15 mouse cellular contexts compared by ENCODE assay signal in genomic region chr7:19472403-19472802, GRCm38 (mm10). TPM values are rescaled to one million over a fixed set of nuclear protein-coding genes. Genes with fewer than 3 reads are reported as not detected.
DNase-seq lines count a peak whose midpoint lies in the region; ATAC-seq and TF ChIP-seq lines count a peak whose summit lies in the region.
"Had no signal": no experiment of that assay in that cellular context is flagged by ENCODE, and none has a peak within 500 bp of the region (broad histone marks: within the 10 kb centered on the region; RNA-seq: fewer than 3 reads in every experiment).

No protein-coding gene starts in this region.

- H3K4me2 ChIP-seq in lung, embryonic 14.5 days, result no peak overlapping the region
- H3K4me2 ChIP-seq in liver, embryonic 15.5 days, result peak overlapping the region; percentile 65
- H3K4me2 ChIP-seq in intestine, embryonic 16.5 days (ENCODE audit: low read depth, low read length), result no peak overlapping the region
- H3K4me2 ChIP-seq: embryonic facial prominence, embryonic 13.5 days; intestine, embryonic 15.5 days; limb, embryonic 15.5 days; neural tube, embryonic 12.5 days had no signal

- DNase-seq in lung, embryonic 14.5 days, result peak; percentile 40
- DNase-seq in lung, adult 2 months, result no peak
- peak; percentile 90 for DNase-seq in kidney, adult 2 months
- peak; percentile 53 for DNase-seq in splenic B cell, adult 2 months (ENCODE audit: low read depth, low spot score)
- DNase-seq in retina, embryonic 14.5 days (ENCODE audit: low spot score), result no peak
- DNase-seq in left cerebral cortex, adult 18-20 months (ENCODE audit: low spot score in 2 of 2), result no peak
- DNase-seq: thymus, postnatal 36 days had no signal

- no peak for TF ChIP-seq POLR2A in lung, adult 2 months (IDR thresholded peaks at IDR 0.05; ENCODE audit: borderline replicate concordance, extremely low read depth, low read depth, low read length)
- no peak for TF ChIP-seq POLR2A in kidney, adult 2 months (IDR thresholded peaks at IDR 0.05; ENCODE audit: low read depth, low read length)

- no peaks in the 10 kb centered on the region for H3K9me3 ChIP-seq in lung, embryonic 14.5 days (ENCODE audit: low read depth, low read length)
- no peaks in the 10 kb centered on the region for H3K9me3 ChIP-seq in liver, embryonic 15.5 days (replicated peaks)
- H3K9me3 ChIP-seq in intestine, embryonic 16.5 days (ENCODE audit: control insufficient read depth, low read length), result no peaks in the 10 kb centered on the region
- H3K9me3 ChIP-seq: embryonic facial prominence, embryonic 13.5 days; intestine, embryonic 15.5 days; limb, embryonic 15.5 days; neural tube, embryonic 12.5 days had no signal

- H3K36me3 ChIP-seq in lung, embryonic 14.5 days (ENCODE audit: insufficient read depth), result no peaks in the 10 kb centered on the region
- H3K36me3 ChIP-seq in kidney, adult 2 months (ENCODE audit: control insufficient read depth, insufficient read depth, low read length), result no peaks in the 10 kb centered on the region
- no peaks in the 10 kb centered on the region for H3K36me3 ChIP-seq in liver, embryonic 15.5 days (replicated peaks)
- H3K36me3 ChIP-seq in splenic B cell, adult 2 months (ENCODE audit: control insufficient read depth, insufficient read depth, low read length, poor library complexity, severe bottlenecking), result no peaks in the 10 kb centered on the region
- no peaks in the 10 kb centered on the region for H3K36me3 ChIP-seq in intestine, embryonic 16.5 days (ENCODE audit: control insufficient read depth, insufficient read depth, low read length)
- H3K36me3 ChIP-seq: embryonic facial prominence, embryonic 13.5 days; G1E; intestine, embryonic 15.5 days; limb, embryonic 15.5 days; neural tube, embryonic 12.5 days had no signal

- no peak for TF ChIP-seq CTCF in lung, embryonic 14.5 days (IDR thresholded peaks at IDR 0.05; ENCODE audit: low read depth)
- TF ChIP-seq CTCF in lung, adult 2 months (IDR thresholded peaks at IDR 0.05; ENCODE audit: insufficient read depth, low read length), result no peak
- no peak for TF ChIP-seq CTCF in kidney, adult 2 months (conservative IDR thresholded peaks at IDR 0.05; ENCODE audit: insufficient read depth, insufficient read length, low read depth, low read length)

- H3K4me3 ChIP-seq in lung, embryonic 14.5 days (ENCODE audit: low read depth, low read length), result no peak overlapping the region
- no peak overlapping the region for H3K4me3 ChIP-seq in lung, adult 2 months (replicated peaks; ENCODE audit: extremely low read depth, low read depth, low read length)
- peak overlapping the region; percentile 7; the same call in 1 of the 2 replicates for H3K4me3 ChIP-seq in kidney, adult 2 months (ENCODE audit: insufficient read depth, low read depth, low read length)
- no peak overlapping the region for H3K4me3 ChIP-seq in liver, embryonic 15.5 days (replicated peaks)
- H3K4me3 ChIP-seq in intestine, embryonic 16.5 days (ENCODE audit: low read length), result no peak overlapping the region
- H3K4me3 ChIP-seq: embryonic facial prominence, embryonic 13.5 days; intestine, embryonic 15.5 days; limb, embryonic 15.5 days; neural tube, embryonic 12.5 days had no signal

- H3K27ac ChIP-seq in lung, embryonic 14.5 days (ENCODE audit: low read depth), result no peak overlapping the region
- H3K27ac ChIP-seq in kidney, adult 2 months (ENCODE audit: insufficient read depth, low read depth, low read length), result peak overlapping the region; percentile 87
- H3K27ac ChIP-seq in liver, embryonic 15.5 days (replicated peaks), result peak overlapping the region; percentile 55
- no peak overlapping the region for H3K27ac ChIP-seq in intestine, embryonic 16.5 days (ENCODE audit: low read length)
- H3K27ac ChIP-seq: embryonic facial prominence, embryonic 13.5 days; intestine, embryonic 15.5 days; neural tube, embryonic 12.5 days had no signal

- no peak for ATAC-seq in lung, embryonic 14.5 days (ENCODE audit: insufficient read depth)
- ATAC-seq in liver, embryonic 15.5 days (ENCODE audit: insufficient read depth), result peak; percentile 29; the same call in 1 of the 2 replicates
- no peak for ATAC-seq in intestine, embryonic 16.5 days
- ATAC-seq: intestine, embryonic 15.5 days had no signal

- 22% methylated on average over 4 of the region's 4 CpGs for WGBS in lung, embryonic 14.5 days
- WGBS in lung, adult 2 months, result 16% methylated on average over 4 of the region's 4 CpGs
- 26% methylated on average over 4 of the region's 4 CpGs for WGBS in kidney, adult 2 months
- 11% methylated on average over 4 of the region's 4 CpGs for WGBS in liver, embryonic 15.5 days (ENCODE audit: insufficient replicate concordance)
- 34% methylated on average over 4 of the region's 4 CpGs for WGBS in intestine, embryonic 16.5 days

- H3K27me3 ChIP-seq in lung, embryonic 14.5 days (ENCODE audit: insufficient read depth, low read length), result peaks cover 51% of the 10 kb centered on the region
- H3K27me3 ChIP-seq in kidney, adult 2 months (replicated peaks; ENCODE audit: control insufficient read depth, insufficient read depth, low read length), result no peaks in the 10 kb centered on the region
- peaks cover 64% of the 10 kb centered on the region for H3K27me3 ChIP-seq in liver, embryonic 15.5 days
- no peaks in the 10 kb centered on the region for H3K27me3 ChIP-seq in splenic B cell, adult 2 months (ENCODE audit: control insufficient read depth, insufficient read depth, low read length, poor library complexity, severe bottlenecking)
- H3K27me3 ChIP-seq in intestine, embryonic 16.5 days (replicated peaks; ENCODE audit: control insufficient read depth, insufficient read depth, low read length), result peaks cover 49% of the 10 kb centered on the region

- no peaks in the 10 kb centered on the region for H3K4me1 ChIP-seq in lung, embryonic 14.5 days (ENCODE audit: insufficient read depth)
- peaks cover 17% of the 10 kb centered on the region for H3K4me1 ChIP-seq in lung, adult 2 months (ENCODE audit: control insufficient read depth, insufficient read depth, low read length)
- H3K4me1 ChIP-seq in kidney, adult 2 months (ENCODE audit: control insufficient read depth, insufficient read depth, low read length), result no peaks in the 10 kb centered on the region
- H3K4me1 ChIP-seq in liver, embryonic 15.5 days (replicated peaks), result peaks cover 11% of the 10 kb centered on the region
- H3K4me1 ChIP-seq in intestine, embryonic 16.5 days (ENCODE audit: control insufficient read depth, insufficient read depth, low read length), result 0 out of 2 replicates have a peak, but pooled peaks cover 3% of the 10 kb centered on the region

- no peak overlapping the region for H3K9ac ChIP-seq in lung, embryonic 14.5 days
- no peak overlapping the region for H3K9ac ChIP-seq in liver, embryonic 15.5 days
- no peak overlapping the region for H3K9ac ChIP-seq in intestine, embryonic 16.5 days (ENCODE audit: low read depth, low read length)
- H3K9ac ChIP-seq: embryonic facial prominence, embryonic 13.5 days; intestine, embryonic 15.5 days; limb, embryonic 15.5 days; neural tube, embryonic 12.5 days had no signal

RNA-seq across cellular contexts. Expression of gene Exoc3l2, which starts 9.3 kb away (rescaled TPM):
- polyA plus RNA-seq in lung, embryonic 14.5 days (2014; fragmentation: Nextera tagmentation; extraction: Ambion mirVana), result 1.7 and 2.2 TPM in 2 replicates
- 2.7 and 3.4 TPM in 2 replicates for polyA plus RNA-seq in lung, adult 2 months (2012; rRNA removed)
- 41.6 and 46.6 TPM in 2 replicates for polyA plus RNA-seq in kidney, adult 2 months (2012; rRNA removed)
- 0.85 and 1.2 TPM in 2 replicates for polyA plus RNA-seq in liver, embryonic 15.5 days (2015; fragmentation: Nextera tagmentation; extraction: Ambion mirVana)
- under 1 TPM; 0.40 to 0.74 TPM for total RNA-seq in left cerebral cortex, adult 18-20 months (2021)
- polyA plus RNA-seq in intestine, embryonic 16.5 days (2015; fragmentation: Nextera tagmentation; extraction: Ambion mirVana), result 0.27 and 0.46 TPM in 2 replicates
- total RNA-seq: G1E had no signal

RNA-seq across cellular contexts. Expression of gene Mark4, which starts 13.8 kb away (rescaled TPM):
- 8.7 and 11.1 TPM in 2 replicates for polyA plus RNA-seq in lung, embryonic 14.5 days (2014; fragmentation: Nextera tagmentation; extraction: Ambion mirVana)
- 29.2 and 34.3 TPM in 2 replicates for polyA plus RNA-seq in lung, adult 2 months (2012; rRNA removed)
- polyA plus RNA-seq in kidney, adult 2 months (2012; rRNA removed), result 16.1 and 18.2 TPM in 2 replicates
- 1.2 and 1.6 TPM in 2 replicates for polyA plus RNA-seq in liver, embryonic 15.5 days (2015; fragmentation: Nextera tagmentation; extraction: Ambion mirVana)
- total RNA-seq in left cerebral cortex, adult 18-20 months (2021), result 10 to 100 TPM; 69.7 to 74.5 TPM
- polyA plus RNA-seq in intestine, embryonic 16.5 days (2015; fragmentation: Nextera tagmentation; extraction: Ambion mirVana), result 3.7 and 4.4 TPM in 2 replicates

RNA-seq across cellular contexts. Expression of gene Bloc1s3, which starts 35.8 kb away (rescaled TPM):
- polyA plus RNA-seq in lung, embryonic 14.5 days (2014; fragmentation: Nextera tagmentation; extraction: Ambion mirVana), result 1.1 and 1.7 TPM in 2 replicates
- 12.2 and 12.9 TPM in 2 replicates for polyA plus RNA-seq in lung, adult 2 months (2012; rRNA removed)
- 8.6 and 10.3 TPM in 2 replicates for polyA plus RNA-seq in kidney, adult 2 months (2012; rRNA removed)
- 0.79 and 1.1 TPM in 2 replicates for polyA plus RNA-seq in liver, embryonic 15.5 days (2015; fragmentation: Nextera tagmentation; extraction: Ambion mirVana)
- 1 to 10 TPM; 7.6 to 7.8 TPM for total RNA-seq in left cerebral cortex, adult 18-20 months (2021)
- polyA plus RNA-seq in intestine, embryonic 16.5 days (2015; fragmentation: Nextera tagmentation; extraction: Ambion mirVana), result 1.4 and 2.0 TPM in 2 replicates

RNA-seq across cellular contexts. Expression of gene Trappc6a, which starts 35.8 kb away (rescaled TPM):
- 77.3 and 83.5 TPM in 2 replicates for polyA plus RNA-seq in lung, embryonic 14.5 days (2014; fragmentation: Nextera tagmentation; extraction: Ambion mirVana)
- 63.1 and 93.4 TPM in 2 replicates for polyA plus RNA-seq in lung, adult 2 months (2012; rRNA removed)
- 62.3 and 74.6 TPM in 2 replicates for polyA plus RNA-seq in kidney, adult 2 months (2012; rRNA removed)
- 41.2 and 42.0 TPM in 2 replicates for polyA plus RNA-seq in liver, embryonic 15.5 days (2015; fragmentation: Nextera tagmentation; extraction: Ambion mirVana)
- total RNA-seq in left cerebral cortex, adult 18-20 months (2021), result 10 to 100 TPM; 18.7 to 21.1 TPM
- 147 and 159 TPM in 2 replicates for polyA plus RNA-seq in intestine, embryonic 16.5 days (2015; fragmentation: Nextera tagmentation; extraction: Ambion mirVana)

RNA-seq across cellular contexts. Expression of gene Nkpd1, which starts 45.2 kb away (rescaled TPM):
- polyA plus RNA-seq in lung, embryonic 14.5 days (2014; fragmentation: Nextera tagmentation; extraction: Ambion mirVana), result 0.11 TPM in 2 replicates
- 0.62 and 17.3 TPM in 2 replicates for polyA plus RNA-seq in lung, adult 2 months (2012; rRNA removed)
- 0.11 and 0.16 TPM in 2 replicates for polyA plus RNA-seq in kidney, adult 2 months (2012; rRNA removed)
- not detected in 2 replicates for polyA plus RNA-seq in liver, embryonic 15.5 days (2015; fragmentation: Nextera tagmentation; extraction: Ambion mirVana)
- under 1 TPM; 0.72 to 0.94 TPM for total RNA-seq in left cerebral cortex, adult 18-20 months (2021)
- 0.06 and 0.07 TPM in 2 replicates for polyA plus RNA-seq in intestine, embryonic 16.5 days (2015; fragmentation: Nextera tagmentation; extraction: Ambion mirVana)
- total RNA-seq: gastrocnemius, adult 18-20 months had no signal

Comparison
In these comparisons a context has a peak if more than half of its experiments do, and no peak if none do; other contexts are left out.
1. DNase-seq: peak in lung, embryonic 14.5 days (single experiment), kidney, adult 2 months (single experiment) and splenic B cell, adult 2 months (single experiment); none in lung, adult 2 months (single experiment), retina, embryonic 14.5 days (single experiment) and left cerebral cortex, adult 18-20 months (0 of 2).
2. H3K27ac ChIP-seq: peak in kidney, adult 2 months (single experiment) and liver, embryonic 15.5 days (single experiment); none in lung, embryonic 14.5 days (single experiment) and intestine, embryonic 16.5 days (single experiment).